Mouse (Mus musculus): ENCODE measurements around the gene Ctsz.

Ctsz gene

DNA sequence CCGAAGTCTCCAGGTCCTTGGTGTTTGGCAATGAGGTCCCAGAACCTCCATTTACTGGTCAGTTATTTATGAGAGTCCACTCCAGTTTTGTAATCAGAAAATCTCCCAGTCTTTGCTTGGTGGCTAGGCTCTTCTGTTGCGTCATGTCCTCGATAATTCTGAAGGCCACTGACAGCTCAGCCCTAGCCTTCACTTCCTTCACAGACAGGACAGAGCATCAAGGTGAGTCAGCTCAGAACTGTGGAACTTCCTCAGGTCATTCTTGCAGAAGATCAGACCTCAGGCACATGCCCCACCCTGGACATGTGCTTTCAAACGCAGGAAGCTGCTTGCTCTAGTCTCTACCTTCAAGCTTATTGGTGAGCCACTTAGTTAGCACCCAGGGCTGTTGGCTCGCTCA, 45.5 kb downstream of the Ctsz start:
- no peak for DNase-seq (ENCODE audit: low spot score in 2 of 2)

DNA sequence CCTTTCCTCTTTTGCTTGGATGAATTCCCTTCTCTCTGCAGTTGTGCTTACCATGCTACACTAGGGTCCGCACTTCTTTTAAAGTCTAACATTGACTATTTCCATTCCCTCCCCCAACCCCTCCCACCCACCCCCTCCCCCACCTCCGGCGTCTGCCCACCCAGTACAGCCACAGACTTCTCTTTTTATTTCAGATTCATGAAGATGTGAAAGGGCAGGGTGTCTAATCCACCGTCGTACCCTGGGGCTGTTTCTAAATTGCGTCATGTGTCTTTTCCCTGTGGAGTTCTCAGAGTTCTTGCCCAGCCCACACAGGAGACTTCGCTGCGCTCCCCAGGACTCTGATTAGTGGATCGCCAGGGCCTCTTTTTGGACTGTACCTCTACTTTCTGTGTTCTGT, 46.3 kb downstream of the Ctsz start:
- DNase-seq (ENCODE audit: low spot score in 2 of 2), result no peak

DNA sequence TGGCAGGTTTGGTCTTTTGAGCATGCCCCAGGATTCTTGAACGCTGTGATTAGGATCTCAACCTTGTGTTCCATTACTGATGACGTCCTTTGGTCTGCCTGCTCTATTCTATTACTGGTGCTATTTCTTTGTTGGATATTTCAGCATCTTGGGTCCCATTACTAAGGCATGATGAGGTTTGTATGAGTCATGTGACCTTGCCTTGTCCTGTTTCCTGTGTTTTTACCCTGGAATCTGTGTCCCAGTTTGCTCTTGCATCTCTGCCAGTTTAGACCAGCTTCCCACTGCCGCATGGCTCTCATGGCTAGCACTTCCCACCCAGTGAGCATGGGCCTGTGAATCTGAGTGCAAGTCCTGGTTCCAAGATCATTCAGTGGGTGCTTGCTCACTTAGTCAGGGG, 46.9 kb downstream of the Ctsz start:
- no peak for DNase-seq (ENCODE audit: low spot score in 2 of 2)

DNA sequence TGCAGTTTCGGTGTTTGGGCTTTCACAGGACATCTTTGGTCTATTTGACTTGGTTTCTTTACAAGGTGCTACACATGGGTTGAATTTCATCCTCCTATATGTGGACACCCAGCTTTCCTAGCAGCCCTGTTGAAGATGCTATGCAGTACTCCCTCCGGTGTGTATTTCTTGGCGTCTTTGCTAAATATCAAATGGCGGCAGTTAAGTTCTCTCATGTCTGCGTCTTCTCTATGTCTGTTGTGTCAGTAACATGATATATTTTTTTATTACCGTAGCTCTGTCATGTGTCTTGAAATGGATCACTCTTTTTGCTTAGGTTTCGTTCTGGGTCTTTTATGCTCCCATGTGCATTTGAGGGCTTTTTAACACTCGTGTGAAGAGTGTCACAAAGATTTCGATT, 57.8 kb downstream of the Ctsz start:
- DNase-seq (ENCODE audit: low spot score in 2 of 2), result no peak

Measured in right cerebral cortex, postnatal 36 days (tissue).